Mouse (Mus musculus): ENCODE results near the gene Cep83. TPM values are rescaled to one million over a fixed set of nuclear protein-coding genes. Genes with fewer than 3 reads are reported as not detected.
A peak's percentile ranks its signal among the peaks of the same experiment; 100 is the strongest.

The Cep83 gene
- total and polyA plus RNA-seq, 2 experiments, result 1.4 to 5.7 TPM

DNA sequence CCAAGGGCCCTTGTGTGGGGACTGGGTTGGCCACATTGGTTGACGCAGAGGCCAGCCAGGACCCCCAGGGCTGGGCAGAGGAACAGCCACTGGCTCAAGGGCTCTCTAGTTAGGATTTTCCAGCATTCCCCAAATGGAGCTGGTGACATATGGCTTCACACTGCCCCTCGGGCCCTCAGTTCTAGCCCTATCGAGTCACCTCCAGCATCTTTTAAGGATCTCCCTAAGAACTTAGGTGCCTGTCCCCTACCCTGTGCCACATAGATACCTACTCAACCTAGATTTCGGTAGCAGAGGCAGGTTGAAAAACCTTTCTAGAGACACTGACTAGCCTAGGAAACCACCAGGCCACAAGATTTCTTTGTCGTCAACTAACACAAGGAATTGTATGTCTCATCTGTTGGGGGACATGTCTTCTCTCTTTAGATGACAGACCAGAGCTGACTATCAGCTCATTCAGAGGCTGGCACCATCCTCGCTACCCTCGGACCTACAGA lies 140.3 kb downstream of the Cep83 start:
- H3K27me3 ChIP-seq (ENCODE audit: control insufficient read depth, insufficient read depth, low read length), result no peaks in the 10 kb centered on the region
- H3K4me1 ChIP-seq (ENCODE audit: control insufficient read depth, insufficient read depth, low read length), result no peaks in the 10 kb centered on the region
- TF ChIP-seq CTCF (IDR thresholded peaks at IDR 0.05; ENCODE audit: low read depth, low read length) (no peak), POLR2A (IDR thresholded peaks at IDR 0.05; ENCODE audit: extremely low read depth, insufficient read depth, low read length) (no peak)
- H3K27ac ChIP-seq (replicated peaks; ENCODE audit: insufficient read depth, low read depth, low read length), result no peak overlapping the region
- no peak overlapping the region for H3K9ac ChIP-seq (ENCODE audit: low read depth, low read length)
- H3K79me2 ChIP-seq (ENCODE audit: control insufficient read depth, insufficient read depth, low read length), result no peaks in the 10 kb centered on the region
- DNase-seq (ENCODE audit: extremely low read depth, low read depth, low spot score), result no peak
- WGBS, result 93% methylated on average over 7 of the region's 7 CpGs
- no peak overlapping the region for H3K4me3 ChIP-seq (ENCODE audit: insufficient read depth, low read depth, low read length)
- no peaks in the 10 kb centered on the region for H3K36me3 ChIP-seq (ENCODE audit: control insufficient read depth, insufficient read depth, low read length)

- H3K27me3 ChIP-seq (ENCODE audit: control insufficient read depth, insufficient read depth, low read length), result no peaks in the 10 kb centered on the region
- no peaks in the 10 kb centered on the region for H3K79me2 ChIP-seq (ENCODE audit: control insufficient read depth, insufficient read depth, low read length)
- no peak overlapping the region for H3K27ac ChIP-seq (replicated peaks; ENCODE audit: insufficient read depth, low read depth, low read length)
- H3K9ac ChIP-seq (ENCODE audit: low read depth, low read length), result no peak overlapping the region
- peak; percentile 17 for DNase-seq (ENCODE audit: extremely low read depth, low read depth, low spot score)
- H3K4me1 ChIP-seq (ENCODE audit: control insufficient read depth, insufficient read depth, low read length), result no peaks in the 10 kb centered on the region
- 65% methylated on average over 6 of the region's 6 CpGs for WGBS
- TF ChIP-seq CTCF (IDR thresholded peaks at IDR 0.05; ENCODE audit: low read depth, low read length) (no peak), POLR2A (IDR thresholded peaks at IDR 0.05; ENCODE audit: extremely low read depth, insufficient read depth, low read length) (no peak)
- no peaks in the 10 kb centered on the region for H3K36me3 ChIP-seq (ENCODE audit: control insufficient read depth, insufficient read depth, low read length)
- no peak overlapping the region; the same call in 1 of the 2 replicates for H3K4me3 ChIP-seq (ENCODE audit: insufficient read depth, low read depth, low read length)
Observed at GRCm38 (mm10) chr10:94829407-94829806, 141.0 kb downstream of the Cep83 start.

GRCm38 (mm10) chr10:94835874-94836273 lies 147.4 kb downstream of the Cep83 start:
- H3K27me3 ChIP-seq (ENCODE audit: control insufficient read depth, insufficient read depth, low read length), result no peaks in the 10 kb centered on the region
- H3K4me1 ChIP-seq (ENCODE audit: control insufficient read depth, insufficient read depth, low read length), result no peaks in the 10 kb centered on the region
- no peaks in the 10 kb centered on the region for H3K36me3 ChIP-seq (ENCODE audit: control insufficient read depth, insufficient read depth, low read length)
- DNase-seq (ENCODE audit: extremely low read depth, low read depth, low spot score), result no peak
- H3K79me2 ChIP-seq (ENCODE audit: control insufficient read depth, insufficient read depth, low read length), result no peaks in the 10 kb centered on the region
- H3K4me3 ChIP-seq (ENCODE audit: insufficient read depth, low read depth, low read length), result no peak overlapping the region
- TF ChIP-seq POLR2A (IDR thresholded peaks at IDR 0.05; ENCODE audit: extremely low read depth, insufficient read depth, low read length) (no peak), CTCF (IDR thresholded peaks at IDR 0.05; ENCODE audit: low read depth, low read length) (no peak)
- no peak overlapping the region for H3K9ac ChIP-seq (ENCODE audit: low read depth, low read length)
- H3K27ac ChIP-seq (replicated peaks; ENCODE audit: insufficient read depth, low read depth, low read length), result peak overlapping the region; percentile 36
- 78% methylated on average over 9 of the region's 9 CpGs for WGBS
